Mouse (Mus musculus) lung, embryonic 14.5 days (tissue): ENCODE results near the gene Paox. TPM values are rescaled to one million over a fixed set of nuclear protein-coding genes. Genes with fewer than 3 reads are reported as not detected.
A peak's percentile ranks its signal among the peaks of the same experiment; 100 is the strongest.

Experiments used
- ATAC-seq: fragments of 200-750 bp; cut with Nextera tagmentation; 2 replicates; pipeline ENCODE4 v1.8.0; 2017; ENCODE audit warnings: mild to moderate bottlenecking, moderate TSS enrichment, moderate library complexity; ENCODE audit not compliant: insufficient read depth
- DNase-seq: peaks from one replicate; pipeline ENCODE4 v3.0.0-alpha.2; 2015
- H3K27ac ChIP-seq: fragments of 300-500 bp; sonication (generic); 2 replicates; pipeline ENCODE4 v1.5.1; 2014; ENCODE audit warnings: low read depth, mild to moderate bottlenecking, moderate library complexity
- H3K27me3 ChIP-seq: fragments of 300-500 bp; sonication (generic); 2 replicates; pipeline ENCODE4 v1.6.1; 2014; ENCODE audit warnings: low read length, control low read depth; ENCODE audit not compliant: insufficient read depth
- H3K36me3 ChIP-seq: fragments of 300-500 bp; sonication (generic); 2 replicates; pipeline ENCODE4 v1.6.1; 2014; ENCODE audit warnings: control low read depth; ENCODE audit not compliant: insufficient read depth
- H3K4me1 ChIP-seq: fragments of 300-500 bp; sonication (generic); 2 replicates; pipeline ENCODE4 v1.6.1; 2014; ENCODE audit warnings: antibody characterized with exemption, control low read depth; ENCODE audit not compliant: insufficient read depth
- H3K4me2 ChIP-seq: fragments of 300-500 bp; sonication (generic); 2 replicates; pipeline ENCODE4 v1.6.1; 2014; ENCODE audit warnings: mild to moderate bottlenecking
- H3K4me3 ChIP-seq: fragments of 300-500 bp; sonication (generic); 2 replicates; pipeline ENCODE4 v1.5.1; 2014; ENCODE audit warnings: low read depth, low read length
- H3K9ac ChIP-seq: fragments of 300-500 bp; sonication (generic); 2 replicates; pipeline ENCODE4 v1.6.1; 2014
- H3K9me3 ChIP-seq: fragments of 300-500 bp; sonication (generic); 2 replicates; pipeline ENCODE4 v1.6.1; 2016; ENCODE audit warnings: low read depth, low read length, control low read depth
- CTCF ChIP-seq: IDR thresholded peaks from 2 replicates; pipeline ENCODE4 v1.5.1; 2016; ENCODE audit warnings: antibody characterized with exemption, low read depth
- WGBS: fragments of 180-500 bp; shearing (Covaris S2); extraction: QIAGEN DNeasy Blood & Tissue Kit; methylation state at CpG from one replicate; pipeline ENCODE4 v1.1.7; 2014; 5-methylcytosine and 5-hydroxymethylcytosine counted together
- polyA plus RNA-seq: library from polyadenylated mRNA; unstranded; fragments of >200 nt; fragmentation: Nextera tagmentation; extraction: Ambion mirVana; gene quantifications from 2 replicates; pipeline ENCODE4 v1.2.1, GENCODE M21; 2014

Gene Paox
- polyA plus RNA-seq, 1 experiment from 2014 or later: 21.3 TPM

DNA sequence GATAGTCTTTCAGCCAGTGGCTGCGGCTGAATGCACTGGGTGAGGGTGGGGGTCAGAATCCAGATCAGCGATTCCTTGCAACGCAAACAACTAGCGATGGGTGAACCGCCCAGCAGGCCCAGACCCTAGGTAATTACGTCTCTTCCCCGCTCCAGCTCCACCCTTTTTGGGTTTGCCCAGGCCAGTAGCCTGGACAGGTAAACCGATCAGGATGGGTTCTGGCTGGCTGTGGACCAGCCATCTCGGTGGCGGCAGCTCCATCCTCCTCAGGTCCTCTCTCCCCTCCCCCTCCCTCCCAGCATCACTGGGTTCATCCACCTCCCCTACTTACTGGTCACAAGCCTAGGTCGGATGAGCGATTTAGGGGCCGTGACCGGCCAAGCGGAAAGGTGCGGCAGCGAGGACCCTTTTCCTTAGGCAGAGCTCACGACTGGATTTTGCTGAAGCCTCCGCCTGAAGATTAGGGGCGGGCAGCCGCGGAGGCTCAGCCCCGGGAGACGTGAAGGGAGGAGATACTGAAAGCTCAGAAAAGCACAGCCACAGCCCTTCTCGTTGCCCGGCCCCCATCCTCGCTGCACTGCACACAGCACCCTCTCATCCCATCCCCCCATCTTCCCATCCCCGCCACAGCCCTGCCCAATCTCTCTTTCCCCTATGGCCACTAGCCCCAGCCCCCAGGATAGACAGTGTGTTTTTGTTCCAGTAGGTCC lies 38.8 kb downstream of the Paox start, which contains the start of gene Sprn:
Gene Sprn (minus strand): TSS at position 660 of the 710 bp plus-strand sequence.
- H3K4me3 ChIP-seq: peak within 1 kb of the TSS; percentile 9; the same call in 1 of the 2 replicates
- H3K9me3 ChIP-seq: no peaks in the 10 kb centered on the region
- H3K4me1 ChIP-seq: no peaks in the 10 kb centered on the region
- no peak for TF ChIP-seq CTCF
- no peak within 1 kb of the TSS for H3K27ac ChIP-seq
- ATAC-seq: no peak
- DNase-seq: peak; percentile 5
- no peak within 1 kb of the TSS; the same call in 1 of the 2 replicates for H3K9ac ChIP-seq
- 4% methylated on average over 28 of the region's 28 CpGs for WGBS
- peaks cover 30% of the 10 kb centered on the region for H3K27me3 ChIP-seq
- H3K4me2 ChIP-seq: peak within 1 kb of the TSS; percentile 45
- 0 out of 2 replicates have a peak, but pooled peaks cover 2% of the 10 kb centered on the region for H3K36me3 ChIP-seq

DNA sequence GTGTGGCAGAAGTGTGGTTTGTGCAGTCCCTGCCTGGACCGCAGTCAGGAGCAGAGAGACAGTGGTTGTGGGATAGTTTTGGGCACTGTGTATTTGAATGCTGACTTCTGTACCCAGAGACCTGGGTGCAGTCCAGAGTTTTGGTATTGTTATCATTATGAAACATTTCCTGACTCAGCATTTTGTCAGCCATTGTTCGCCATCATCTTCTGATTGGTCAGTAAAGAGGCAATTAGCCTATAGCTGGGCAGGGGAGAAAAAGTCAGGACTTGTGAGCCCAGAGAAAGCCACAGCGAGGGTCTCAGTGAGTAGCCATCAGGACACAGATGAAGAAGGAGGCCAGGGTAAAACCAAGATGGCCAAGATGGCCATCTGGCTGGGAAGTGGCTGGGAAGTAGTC lies 44.8 kb downstream of the Paox start:
- Histone ChIP-seq H3K9me3 (no peaks in the 10 kb centered on the region), H3K4me2 (no peak overlapping the region), H3K27me3 (0 out of 2 replicates have a peak, but pooled peaks cover under 1% of the 10 kb centered on the region), H3K4me3 (no peak overlapping the region), H3K9ac (no peak overlapping the region), H3K36me3 (no peaks in the 10 kb centered on the region), H3K4me1 (no peaks in the 10 kb centered on the region), H3K27ac (no peak overlapping the region)
- 68% methylated on average over 3 of the region's 3 CpGs for WGBS
- ATAC-seq: no peak
- TF ChIP-seq CTCF: no peak
- DNase-seq: no peak

DNA sequence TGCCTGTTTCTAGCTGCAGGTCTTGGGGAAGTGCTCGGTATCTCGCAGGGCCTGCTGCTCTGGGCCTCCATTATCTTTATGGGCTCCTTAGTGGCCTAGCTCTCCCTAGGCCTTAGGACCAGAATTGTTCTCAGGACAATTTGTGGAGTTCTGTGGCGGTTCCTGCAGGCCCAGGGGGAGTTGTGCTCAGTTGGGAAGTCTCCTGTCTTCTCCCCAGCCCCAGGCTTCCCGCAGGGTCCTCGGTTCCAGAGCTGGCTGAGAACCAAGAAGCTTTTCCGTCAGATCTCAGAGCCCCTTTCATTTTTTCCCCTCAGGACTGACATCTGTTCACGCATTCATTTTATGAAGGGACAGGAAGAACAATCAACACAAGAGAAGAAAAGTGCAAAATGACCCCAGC lies 49.1 kb downstream of the Paox start, which contains the start of gene Olfr522:
Gene Olfr522 (minus strand): TSS at position 101 of the 400 bp plus-strand sequence.
- TF ChIP-seq CTCF: no peak
- H3K27ac ChIP-seq: no peak within 1 kb of the TSS
- no peaks in the 10 kb centered on the region for H3K36me3 ChIP-seq
- ATAC-seq (no peak), DNase-seq (no peak)
- WGBS: 74% methylated on average over 7 of the region's 7 CpGs
- no peaks in the 10 kb centered on the region for H3K4me1 ChIP-seq
- H3K9me3 ChIP-seq: no peaks in the 10 kb centered on the region
- no peak within 1 kb of the TSS for H3K4me2 ChIP-seq
- no peaks in the 10 kb centered on the region for H3K27me3 ChIP-seq
- H3K4me3 ChIP-seq: no peak within 1 kb of the TSS
- no peak within 1 kb of the TSS for H3K9ac ChIP-seq

DNA sequence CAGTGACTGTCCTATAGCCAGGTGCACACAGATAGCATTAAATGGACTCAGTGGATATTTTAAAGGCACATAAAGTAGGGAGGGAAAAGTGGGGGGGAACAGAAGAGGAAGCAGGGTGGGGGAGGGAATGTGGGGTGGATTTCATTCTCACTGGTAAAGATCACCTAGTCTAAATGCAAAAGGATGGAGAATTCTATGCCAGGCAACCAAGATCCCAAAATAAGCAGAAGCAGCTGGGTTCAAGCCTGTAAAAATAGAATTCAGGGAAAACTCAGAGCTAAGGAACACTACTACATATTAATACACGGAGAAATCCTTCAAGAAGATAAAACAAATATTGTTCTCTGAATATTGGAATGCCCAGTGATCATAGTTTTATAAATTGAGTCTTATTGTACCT lies 52.4 kb downstream of the Paox start:
- WGBS: 68% methylated on average over 1 of the region's 1 CpGs
- H3K9ac ChIP-seq: no peak overlapping the region
- no peak overlapping the region for H3K4me3 ChIP-seq
- no peaks in the 10 kb centered on the region for H3K36me3 ChIP-seq
- no peak overlapping the region for H3K4me2 ChIP-seq
- no peak for TF ChIP-seq CTCF
- H3K4me1 ChIP-seq: no peaks in the 10 kb centered on the region
- DNase-seq (no peak), ATAC-seq (no peak)
- no peaks in the 10 kb centered on the region for H3K27me3 ChIP-seq
- no peaks in the 10 kb centered on the region for H3K9me3 ChIP-seq
- H3K27ac ChIP-seq: no peak overlapping the region

DNA sequence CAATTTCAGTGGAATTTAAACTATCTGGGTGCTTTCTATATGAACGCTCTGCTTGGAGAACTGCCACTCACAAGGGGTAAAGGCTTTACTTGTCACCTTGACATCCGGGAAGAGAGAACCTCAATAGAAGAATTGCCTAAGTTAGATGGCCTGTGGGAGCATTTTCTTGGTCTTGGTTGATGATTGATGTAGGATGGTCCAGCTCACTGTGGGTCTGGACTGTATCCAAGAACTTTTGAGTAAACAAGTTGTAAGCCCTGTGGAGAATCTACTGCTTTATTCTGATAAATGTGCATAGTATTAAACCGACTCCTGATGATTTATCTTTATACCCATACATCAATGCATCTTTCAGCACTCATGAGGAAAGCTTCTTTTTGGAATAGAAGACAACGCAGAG lies 53.8 kb downstream of the Paox start:
- no peak for DNase-seq
- Histone ChIP-seq H3K27me3 (no peaks in the 10 kb centered on the region), H3K9ac (no peak overlapping the region), H3K4me2 (no peak overlapping the region), H3K27ac (no peak overlapping the region), H3K9me3 (no peaks in the 10 kb centered on the region), H3K4me3 (no peak overlapping the region), H3K36me3 (no peaks in the 10 kb centered on the region), H3K4me1 (no peaks in the 10 kb centered on the region)
- no peak for ATAC-seq
- no peak for TF ChIP-seq CTCF
- WGBS: 50% methylated on average over 4 of the region's 4 CpGs

DNA sequence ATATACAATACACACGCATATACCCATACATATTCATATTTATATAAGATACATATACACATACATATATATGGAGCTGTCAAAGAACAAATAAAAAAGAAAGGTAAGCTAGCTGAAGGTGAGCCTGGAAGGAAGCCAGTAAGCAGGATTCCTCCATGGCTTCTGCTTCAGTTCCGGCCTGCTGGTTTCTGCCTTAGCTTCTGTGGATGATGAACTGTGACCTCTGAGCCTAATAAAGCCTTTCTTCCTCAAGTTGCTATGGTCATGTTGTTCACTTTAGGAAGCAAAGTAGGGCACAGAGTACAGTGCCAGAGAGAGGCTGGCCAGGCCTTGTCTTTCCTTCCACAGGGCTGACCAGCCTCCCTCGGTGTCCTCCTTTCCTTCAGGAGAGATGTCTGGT lies 55.3 kb downstream of the Paox start:
- DNase-seq: no peak
- H3K4me1 ChIP-seq: no peaks in the 10 kb centered on the region
- ATAC-seq: no peak
- no peak overlapping the region for H3K9ac ChIP-seq
- no peaks in the 10 kb centered on the region for H3K27me3 ChIP-seq
- H3K9me3 ChIP-seq: no peaks in the 10 kb centered on the region
- H3K4me2 ChIP-seq: no peak overlapping the region
- no peak overlapping the region for H3K27ac ChIP-seq
- TF ChIP-seq CTCF: no peak
- WGBS: 91% methylated on average over 3 of the region's 3 CpGs
- no peaks in the 10 kb centered on the region for H3K36me3 ChIP-seq
- H3K4me3 ChIP-seq: no peak overlapping the region

DNA sequence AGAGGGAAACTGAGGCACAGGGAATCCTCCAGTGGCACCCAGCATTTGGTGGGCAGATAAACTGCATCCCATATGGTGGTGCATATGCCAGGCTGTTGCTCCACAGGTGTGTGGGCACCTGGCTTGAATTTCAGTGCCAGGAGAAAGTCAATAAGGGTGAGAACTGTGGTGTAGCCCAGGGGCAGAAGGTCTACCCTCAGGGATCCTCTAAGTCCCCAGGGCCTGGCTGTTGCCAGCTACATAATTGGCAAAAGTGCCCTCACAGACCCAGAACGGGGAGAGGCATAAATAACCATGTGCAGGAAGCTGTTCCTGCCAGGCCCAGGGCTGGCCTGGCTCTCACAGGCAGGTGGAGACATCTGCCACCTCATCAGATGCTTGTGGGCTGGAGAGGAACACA lies 57.3 kb downstream of the Paox start, which contains the start of gene Olfr523:
Gene Olfr523 (plus strand): TSS at position 282 of the 400 bp plus-strand sequence.
- Histone ChIP-seq H3K27ac (no peak within 1 kb of the TSS), H3K36me3 (no peaks in the 10 kb centered on the region), H3K9me3 (no peaks in the 10 kb centered on the region), H3K4me1 (no peaks in the 10 kb centered on the region), H3K27me3 (no peaks in the 10 kb centered on the region), H3K4me3 (no peak within 1 kb of the TSS), H3K9ac (no peak within 1 kb of the TSS), H3K4me2 (no peak within 1 kb of the TSS)
- no peak for TF ChIP-seq CTCF
- DNase-seq (no peak), ATAC-seq (no peak)
- WGBS: 43% methylated on average over 1 of the region's 1 CpGs
